Mouse (Mus musculus) embryonic facial prominence, embryonic 15.5 days (tissue): ENCODE measurements at regions not wholly inside any gene's neighbourhood (a gene's known extent, or its start where the extent isn't known, plus 50 kb on each side); places are given as distances from the start of the nearest gene placed in this dataset.

Experiments
- ATAC-seq: fragments of 200-750 bp; cut with Nextera tagmentation; 2 replicates; pipeline ENCODE4 v1.8.0; 2017; ENCODE audit warnings: low read depth, moderate TSS enrichment; ENCODE audit not compliant: insufficient number of reproducible peaks, low FRiP score, low TSS enrichment
- H3K27ac ChIP-seq: fragments of 300-500 bp; sonication (generic); replicated peaks from 2 replicates; pipeline ENCODE4 v1.5.1; 2015; ENCODE audit warnings: mild to moderate bottlenecking, inconsistent platforms
- H3K27me3 ChIP-seq: fragments of 300-500 bp; sonication (generic); 2 replicates; pipeline ENCODE4 v1.6.1; 2015; ENCODE audit warnings: inconsistent platforms
- H3K36me3 ChIP-seq: fragments of 300-500 bp; sonication (generic); 2 replicates; pipeline ENCODE4 v1.6.1; 2015; ENCODE audit warnings: mild to moderate bottlenecking, inconsistent platforms
- H3K4me1 ChIP-seq: fragments of 300-500 bp; sonication (generic); 2 replicates; pipeline ENCODE4 v1.6.1; 2015; ENCODE audit warnings: inconsistent platforms
- H3K4me2 ChIP-seq: fragments of 300-500 bp; sonication (generic); replicated peaks from 2 replicates; pipeline ENCODE4 v1.6.1; 2015; ENCODE audit warnings: mild to moderate bottlenecking, inconsistent platforms
- H3K4me3 ChIP-seq: fragments of 300-500 bp; sonication (generic); replicated peaks from 2 replicates; pipeline ENCODE4 v1.5.1; 2015; ENCODE audit warnings: mild to moderate bottlenecking, inconsistent platforms
- H3K9ac ChIP-seq: fragments of 300-500 bp; sonication (generic); 2 replicates; pipeline ENCODE4 v1.6.1; 2015; ENCODE audit warnings: inconsistent platforms
- H3K9me3 ChIP-seq: fragments of 300-500 bp; sonication (generic); replicated peaks from 2 replicates; pipeline ENCODE4 v1.6.1; 2016; ENCODE audit warnings: inconsistent platforms
- WGBS: fragments of 180-500 bp; shearing (Covaris S2); methylation state at CpG from one replicate; pipeline ENCODE4 v1.1.7; 2015; 5-methylcytosine and 5-hydroxymethylcytosine counted together

- ATAC-seq, result no peak
- Histone ChIP-seq H3K4me1 (no peaks in the 10 kb centered on the region), H3K9ac (no peak overlapping the region), H3K4me3 (no peak overlapping the region), H3K27ac (no peak overlapping the region), H3K27me3 (no peaks in the 10 kb centered on the region), H3K36me3 (no peaks in the 10 kb centered on the region), H3K4me2 (no peak overlapping the region), H3K9me3 (no peaks in the 10 kb centered on the region)
- 42% methylated on average over 6 of the region's 6 CpGs for WGBS
These were observed 61.8 kb upstream of the Dkk2 start for GRCm38 (mm10) chr3:132023342-132023741.

- Histone ChIP-seq H3K36me3 (no peaks in the 10 kb centered on the region), H3K9me3 (no peaks in the 10 kb centered on the region), H3K27me3 (no peaks in the 10 kb centered on the region), H3K4me2 (no peak overlapping the region), H3K4me3 (no peak overlapping the region), H3K27ac (no peak overlapping the region), H3K4me1 (peaks cover 4% of the 10 kb centered on the region; the same call in 1 of the 2 replicates), H3K9ac (no peak overlapping the region)
- 87% methylated on average over 3 of the region's 3 CpGs for WGBS
- no peak for ATAC-seq
These were observed 56.0 kb upstream of the Dkk2 start for GRCm38 (mm10) chr3:132029112-132029511.

- Histone ChIP-seq H3K9ac (no peak overlapping the region), H3K4me3 (no peak overlapping the region), H3K36me3 (no peaks in the 10 kb centered on the region), H3K4me2 (no peak overlapping the region), H3K27ac (no peak overlapping the region; the same call in 1 of the 2 replicates), H3K9me3 (no peaks in the 10 kb centered on the region), H3K4me1 (peaks cover 4% of the 10 kb centered on the region; the same call in 1 of the 2 replicates), H3K27me3 (no peaks in the 10 kb centered on the region)
- ATAC-seq, result no peak
- WGBS, result 23% methylated on average over 5 of the region's 5 CpGs
These were observed 51.9 kb upstream of the Dkk2 start for GRCm38 (mm10) chr3:132033078-132033713.

- 79% methylated on average over 2 of the region's 2 CpGs for WGBS
- ATAC-seq, result no peak
These were observed 49.9 kb upstream of the Dkk2 start for GRCm38 (mm10) chr3:132035176-132035575.

More at GRCm38 (mm10) chr3:132035176-132035575, 49.9 kb upstream of the Dkk2 start:
- Histone ChIP-seq H3K4me1 (peaks cover 4% of the 10 kb centered on the region; the same call in 1 of the 2 replicates), H3K4me2 (no peak overlapping the region), H3K4me3 (no peak overlapping the region), H3K27me3 (no peaks in the 10 kb centered on the region), H3K27ac (no peak overlapping the region), H3K9me3 (no peaks in the 10 kb centered on the region), H3K9ac (no peak overlapping the region), H3K36me3 (no peaks in the 10 kb centered on the region)
